Comparison of ENCODE assay signal across 35 mouse cellular contexts in genomic region chr17:68890672-68891071, GRCm38 (mm10).
"Had no signal": no experiment of that assay in that cellular context is flagged by ENCODE, and none has a peak within 500 bp of the region (broad histone marks: within the 10 kb centered on the region; RNA-seq: fewer than 3 reads in every experiment).

No protein-coding gene starts in this region.

- H3K4me3 ChIP-seq: heart, embryonic 10.5 days; heart, embryonic 12.5 days; heart, embryonic 13.5 days; heart, embryonic 15.5 days; hindbrain, embryonic 10.5 days; hindbrain, embryonic 12.5 days; hindbrain, embryonic 13.5 days; hindbrain, embryonic 15.5 days; intestine, embryonic 15.5 days; kidney, embryonic 15.5 days; layer of hippocampus, adult 2 months; left cerebral cortex, adult 2 months had no signal

- H3K9ac ChIP-seq: heart, embryonic 12.5 days; heart, embryonic 13.5 days; heart, embryonic 15.5 days; hindbrain, embryonic 12.5 days; hindbrain, embryonic 13.5 days; hindbrain, embryonic 14.5 days; hindbrain, embryonic 15.5 days; intestine, embryonic 15.5 days; kidney, embryonic 15.5 days had no signal

- H3K4me2 ChIP-seq: heart, embryonic 12.5 days; heart, embryonic 13.5 days; heart, embryonic 15.5 days; hindbrain, embryonic 12.5 days; hindbrain, embryonic 13.5 days; hindbrain, embryonic 14.5 days; hindbrain, embryonic 15.5 days; intestine, embryonic 15.5 days; kidney, embryonic 15.5 days had no signal

- H3K27me3 ChIP-seq: heart, embryonic 12.5 days; heart, embryonic 13.5 days; heart, embryonic 15.5 days; hindbrain, embryonic 12.5 days; hindbrain, embryonic 13.5 days; hindbrain, embryonic 15.5 days; intestine, embryonic 15.5 days; kidney, embryonic 15.5 days had no signal

- H3K4me1 ChIP-seq: heart, embryonic 10.5 days; heart, embryonic 12.5 days; heart, embryonic 13.5 days; heart, embryonic 15.5 days; hindbrain, embryonic 10.5 days; hindbrain, embryonic 12.5 days; hindbrain, embryonic 13.5 days; hindbrain, embryonic 15.5 days; intestine, embryonic 15.5 days; kidney, embryonic 15.5 days had no signal

- H3K36me3 ChIP-seq: heart, embryonic 10.5 days; heart, embryonic 12.5 days; heart, embryonic 13.5 days; heart, embryonic 15.5 days; hindbrain, embryonic 10.5 days; hindbrain, embryonic 12.5 days; hindbrain, embryonic 13.5 days; hindbrain, embryonic 15.5 days; intestine, embryonic 15.5 days; kidney, embryonic 15.5 days had no signal

- ATAC-seq: hindbrain, embryonic 16.5 days; hindbrain, postnatal 0 days; inflammation-experienced regulatory T-cells, adult 6 months; intestine, embryonic 15.5 days; intestine, embryonic 16.5 days; intestine, postnatal 0 days had no signal

- H3K9me3 ChIP-seq: heart, embryonic 10.5 days; heart, embryonic 12.5 days; heart, embryonic 13.5 days; heart, embryonic 15.5 days; hindbrain, embryonic 10.5 days; hindbrain, embryonic 12.5 days; hindbrain, embryonic 13.5 days; hindbrain, embryonic 15.5 days; intestine, embryonic 15.5 days; kidney, embryonic 15.5 days had no signal

- H3K27ac ChIP-seq: heart, embryonic 10.5 days; heart, embryonic 13.5 days; heart, embryonic 15.5 days; hindbrain, embryonic 10.5 days; hindbrain, embryonic 12.5 days; hindbrain, embryonic 13.5 days; hindbrain, embryonic 14.5 days; hindbrain, embryonic 15.5 days; hindbrain, postnatal 0 days; intestine, embryonic 15.5 days; kidney, embryonic 15.5 days; kidney, postnatal 0 days; layer of hippocampus, adult 2 months; left cerebral cortex, adult 2 months had no signal

- DNase-seq: heart, postnatal 10 days; heart, postnatal 14 days; heart, postnatal 36 days; heart, postnatal 4 days; kidney, adult 11 months; kidney, adult 18-20 months; kidney, adult 2 months; kidney, adult 8-10 months; kidney, adult 9 months; kidney, postnatal 10 days; kidney, postnatal 14 days; kidney, postnatal 25 days; kidney, postnatal 36 days; kidney, postnatal 4 days; layer of hippocampus, adult 9-11 months; layer of hippocampus, postnatal 36 days had no signal
